Mouse (Mus musculus) spleen, adult 2 months (tissue): ENCODE measurements around the gene Sh3bp2.

Source experiments
- CTCF ChIP-seq: fragments of 200-500 bp; IDR thresholded peaks from 2 replicates; pipeline ENCODE4 v1.5.1; 2011; ENCODE audit warnings: mild to moderate bottlenecking, inconsistent platforms; ENCODE audit not compliant: insufficient read depth, insufficient read length, insufficient replicate concordance; ENCODE audit errors: extremely low read depth
- POLR2A ChIP-seq: fragments of 200-500 bp; IDR thresholded peaks from 2 replicates; pipeline ENCODE4 v1.6.1; 2011; ENCODE audit warnings: low read depth, low read length, inconsistent platforms

DNA sequence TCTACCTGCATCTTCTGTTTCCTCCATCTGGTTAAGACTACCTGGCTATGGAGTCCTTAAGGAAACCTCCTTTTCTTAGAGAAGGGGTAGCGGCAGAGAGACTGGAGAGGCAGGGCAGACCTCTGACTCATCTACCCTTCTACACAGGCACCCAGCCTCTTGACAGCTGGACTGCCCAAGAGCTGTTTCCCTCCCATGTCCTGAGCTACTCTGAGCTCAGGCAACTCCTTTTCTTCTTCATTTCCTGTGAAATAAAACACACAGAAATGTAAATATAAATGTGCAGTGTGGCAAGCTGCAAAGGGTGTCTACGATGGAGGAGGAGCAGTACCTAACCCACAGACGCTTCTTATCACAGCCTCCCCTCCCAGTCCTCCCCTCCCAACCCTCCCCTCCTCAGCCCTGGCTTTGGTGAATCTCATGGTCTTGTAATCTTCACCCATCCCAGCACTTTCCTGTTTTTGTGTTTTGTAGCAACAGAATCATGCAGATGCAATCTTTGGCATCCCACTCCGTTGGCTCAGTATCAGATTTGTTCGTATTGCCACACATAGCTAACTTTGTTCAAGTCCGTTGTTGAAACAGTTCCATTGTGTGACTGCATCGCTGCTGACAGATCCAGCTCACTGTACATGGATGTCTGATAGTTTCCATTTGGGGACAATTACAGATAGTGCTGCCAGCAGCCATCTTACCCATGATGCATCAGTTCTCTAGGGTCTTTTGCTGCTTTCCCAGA is 40.1 kb downstream of the Sh3bp2 start:
- no peak for TF ChIP-seq POLR2A
- no peak for TF ChIP-seq CTCF
